In genomic region chr5:8541120-8542117, GRCm38 (mm10) we compare ENCODE assay signal across 21 mouse cellular contexts.
DNase-seq lines count a peak whose midpoint lies in the region; ATAC-seq lines count a peak whose summit lies in the region.
"Had no signal": no experiment of that assay in that cellular context is flagged by ENCODE, and none has a peak within 500 bp of the region (broad histone marks: within the 10 kb centered on the region; RNA-seq: fewer than 3 reads in every experiment).

No protein-coding gene starts in this region.

- H3K9ac ChIP-seq in kidney, embryonic 15.5 days: no peak overlapping the region
- no peak overlapping the region for H3K9ac ChIP-seq in midbrain, embryonic 11.5 days (ENCODE audit: low read length)
- no peak overlapping the region for H3K9ac ChIP-seq in midbrain, embryonic 14.5 days (replicated peaks; ENCODE audit: low read length)
- H3K9ac ChIP-seq: heart, embryonic 12.5 days; hindbrain, embryonic 14.5 days had no signal

- no peak for DNase-seq in cerebellum, postnatal 36 days
- no peak for DNase-seq in kidney, adult 9 months
- peak; percentile 35 for DNase-seq in midbrain, embryonic 11.5 days (ENCODE audit: low spot score, missing footprints)
- DNase-seq in midbrain, embryonic 14.5 days: no peak
- no peak for DNase-seq in lung, postnatal 25 days (ENCODE audit: low spot score)
- DNase-seq: adrenal gland, adult 8-10 months; adrenal gland, postnatal 36 days; B cell, adult 2 months; cerebellum, adult 11 months; cerebellum, adult 8-10 months; cerebellum, postnatal 14 days; gastrocnemius, postnatal 10 days had no signal

- ATAC-seq in cerebellum, adult (ENCODE audit: insufficient number of reproducible peaks, low FRiP score, low TSS enrichment): 0 out of 2 replicates have a peak, but pooled peaks have one; percentile 29
- ATAC-seq in kidney, embryonic 15.5 days (replicated peaks; ENCODE audit: low FRiP score): peak; percentile 58; the same call in 1 of the 2 replicates
- ATAC-seq in midbrain, embryonic 11.5 days (ENCODE audit: low FRiP score): no peak
- no peak for ATAC-seq in midbrain, embryonic 14.5 days (ENCODE audit: low FRiP score, low TSS enrichment)
- ATAC-seq: CD4-positive, CD25-positive, alpha-beta regulatory T cell, adult 4 months; forebrain, embryonic 14.5 days had no signal

- 67% methylated on average over 7 of the region's 7 CpGs for WGBS in kidney, embryonic 15.5 days
- 84% methylated on average over 7 of the region's 7 CpGs for WGBS in midbrain, embryonic 11.5 days
- WGBS in midbrain, embryonic 14.5 days: 81% methylated on average over 7 of the region's 7 CpGs

- H3K27me3 ChIP-seq in kidney, embryonic 15.5 days: no peaks in the 10 kb centered on the region
- no peaks in the 10 kb centered on the region for H3K27me3 ChIP-seq in midbrain, embryonic 11.5 days (ENCODE audit: control insufficient read depth, insufficient read depth, low read length)
- H3K27me3 ChIP-seq in midbrain, embryonic 14.5 days (ENCODE audit: control insufficient read depth, insufficient read depth, low read length): no peaks in the 10 kb centered on the region
- H3K27me3 ChIP-seq: heart, embryonic 12.5 days had no signal

- peaks cover 6% of the 10 kb centered on the region for H3K4me1 ChIP-seq in kidney, embryonic 15.5 days
- H3K4me1 ChIP-seq in midbrain, embryonic 11.5 days (ENCODE audit: control insufficient read depth, insufficient read depth, low read length): no peaks in the 10 kb centered on the region
- H3K4me1 ChIP-seq in midbrain, embryonic 14.5 days (ENCODE audit: control insufficient read depth, insufficient read depth, low read length): no peaks in the 10 kb centered on the region
- H3K4me1 ChIP-seq: embryonic facial prominence, embryonic 10.5 days; heart, embryonic 12.5 days had no signal

- no peaks in the 10 kb centered on the region for H3K9me3 ChIP-seq in kidney, embryonic 15.5 days (replicated peaks)
- H3K9me3 ChIP-seq in midbrain, embryonic 11.5 days (ENCODE audit: control insufficient read depth, low read length): no peaks in the 10 kb centered on the region
- H3K9me3 ChIP-seq in midbrain, embryonic 14.5 days (ENCODE audit: control insufficient read depth, low read length): no peaks in the 10 kb centered on the region
- H3K9me3 ChIP-seq: embryonic facial prominence, embryonic 10.5 days; G1E; heart, embryonic 12.5 days; hindbrain, embryonic 10.5 days had no signal

- no peak overlapping the region for H3K4me2 ChIP-seq in kidney, embryonic 15.5 days
- no peak overlapping the region for H3K4me2 ChIP-seq in midbrain, embryonic 11.5 days
- no peak overlapping the region for H3K4me2 ChIP-seq in midbrain, embryonic 14.5 days (ENCODE audit: low read length)
- H3K4me2 ChIP-seq: heart, embryonic 12.5 days; hindbrain, embryonic 14.5 days had no signal

- H3K27ac ChIP-seq in kidney, embryonic 15.5 days: 0 out of 2 replicates have a peak overlapping the region, but pooled peaks have one; percentile 48
- no peak overlapping the region for H3K27ac ChIP-seq in midbrain, embryonic 11.5 days (ENCODE audit: low read depth, low read length)
- H3K27ac ChIP-seq in midbrain, embryonic 14.5 days (replicated peaks; ENCODE audit: low read depth, low read length): no peak overlapping the region
- H3K27ac ChIP-seq: embryonic facial prominence, embryonic 10.5 days; hindbrain, embryonic 10.5 days; hindbrain, embryonic 14.5 days had no signal

- H3K4me3 ChIP-seq in kidney, embryonic 15.5 days (replicated peaks): no peak overlapping the region
- no peak overlapping the region for H3K4me3 ChIP-seq in midbrain, embryonic 11.5 days (ENCODE audit: low read depth, low read length)
- H3K4me3 ChIP-seq in midbrain, embryonic 14.5 days (replicated peaks; ENCODE audit: low read depth, low read length): no peak overlapping the region
- H3K4me3 ChIP-seq: embryonic facial prominence, embryonic 10.5 days; heart, embryonic 12.5 days; hindbrain, embryonic 10.5 days had no signal

- H3K36me3 ChIP-seq in kidney, embryonic 15.5 days: no peaks in the 10 kb centered on the region
- no peaks in the 10 kb centered on the region for H3K36me3 ChIP-seq in midbrain, embryonic 11.5 days (ENCODE audit: control insufficient read depth, insufficient read depth, low read length)
- H3K36me3 ChIP-seq in midbrain, embryonic 14.5 days (ENCODE audit: control insufficient read depth, insufficient read depth, low read length): peaks cover 5% of the 10 kb centered on the region; the same call in 1 of the 2 replicates
- H3K36me3 ChIP-seq: embryonic facial prominence, embryonic 10.5 days; G1E; heart, embryonic 12.5 days; hindbrain, embryonic 10.5 days had no signal

Comparison
In these comparisons a context has a peak if more than half of its experiments do, and no peak if none do; other contexts are left out.
1. ATAC-seq: peak in cerebellum, adult (single experiment) and kidney, embryonic 15.5 days (single experiment); none in midbrain, embryonic 11.5 days (single experiment) and midbrain, embryonic 14.5 days (single experiment).